Mouse (Mus musculus) bone marrow, adult 2 months (tissue): ENCODE data around the gene Nrsn2.

Experiments used
- CTCF ChIP-seq: fragments of 200-500 bp; IDR thresholded peaks from 2 replicates; pipeline ENCODE4 v1.5.1; 2011; ENCODE audit warnings: low read length, control low read depth; ENCODE audit not compliant: control insufficient read depth, insufficient read depth
- POLR2A ChIP-seq: fragments of 200-500 bp; IDR thresholded peaks from 2 replicates; pipeline ENCODE4 v1.6.1; 2011; ENCODE audit warnings: low read depth, mild to moderate bottlenecking, control low read depth, low read length, borderline replicate concordance; ENCODE audit not compliant: control insufficient read depth

GRCm38 (mm10) chr2:152372661-152373060 lies 3.8 kb downstream of the Nrsn2 start:
- TF ChIP-seq CTCF (no peak), POLR2A (no peak)
